Mouse (Mus musculus) liver, embryonic 14.5 days (tissue): ENCODE measurements around the gene Gigyf2. TPM values are rescaled to one million over a fixed set of nuclear protein-coding genes. Genes with fewer than 3 reads are reported as not detected.

Source experiments
- ATAC-seq: fragments of 200-750 bp; cut with Nextera tagmentation; 2 replicates; pipeline ENCODE4 v1.8.0; 2017; ENCODE audit warnings: moderate number of reproducible peaks, mild to moderate bottlenecking, moderate library complexity; ENCODE audit not compliant: insufficient read depth
- DNase-seq, 3 experiments: peaks; one replicate each; pipeline ENCODE4 v3.0.0-alpha.2; 2012 to 2013; ENCODE audit warnings: low read depth in 3 of 3, low spot score in 3 of 3
- H3K27ac ChIP-seq: fragments of 300-500 bp; sonication (generic); 2 replicates; pipeline ENCODE4 v1.5.1; 2014; ENCODE audit warnings: moderate library complexity, mild to moderate bottlenecking, control low read depth, inconsistent platforms
- H3K27me3 ChIP-seq: fragments of 300-500 bp; sonication (generic); 2 replicates; pipeline ENCODE4 v1.6.1; 2014; ENCODE audit warnings: mild to moderate bottlenecking, low read length, moderate library complexity; ENCODE audit not compliant: control insufficient read depth, insufficient read depth
- H3K36me3 ChIP-seq: fragments of 300-500 bp; sonication (generic); replicated peaks from 2 replicates; pipeline ENCODE4 v1.6.1; 2014; ENCODE audit warnings: low read depth; ENCODE audit not compliant: control insufficient read depth, insufficient read depth
- H3K4me1 ChIP-seq, 2 experiments: fragments of 200-500 bp in 1 of 2; fragments of 300-500 bp in 1 of 2; sonication (generic) in 1 of 2; replicated peaks; 2 replicates each; pipeline ENCODE4 v1.6.1; 2012 to 2014; ENCODE audit warnings: antibody characterized with exemption in 1 of 2, inconsistent platforms in 1 of 2, low read length in 1 of 2; ENCODE audit not compliant: control insufficient read depth in 2 of 2, insufficient read depth in 2 of 2
- H3K4me2 ChIP-seq: fragments of 300-500 bp; sonication (generic); 2 replicates; pipeline ENCODE4 v1.6.1; 2014; ENCODE audit warnings: low read depth, mild to moderate bottlenecking, control low read depth, moderate library complexity
- H3K4me3 ChIP-seq, 2 experiments: fragments of 200-500 bp in 1 of 2; fragments of 300-500 bp in 1 of 2; sonication (generic) in 1 of 2; 2 replicates each; pipeline ENCODE4 v1.5.1; 2012 to 2014; ENCODE audit warnings: low read depth in 2 of 2, low read length in 2 of 2, mild to moderate bottlenecking in 2 of 2, control low read depth in 1 of 2, inconsistent platforms in 1 of 2, moderate library complexity in 1 of 2; ENCODE audit not compliant: insufficient read depth in 1 of 2
- H3K9ac ChIP-seq: fragments of 300-500 bp; sonication (generic); replicated peaks from 2 replicates; pipeline ENCODE4 v1.6.1; 2014; ENCODE audit warnings: mild to moderate bottlenecking, control low read depth, moderate library complexity
- H3K9me3 ChIP-seq: fragments of 300-500 bp; sonication (generic); 2 replicates; pipeline ENCODE4 v1.6.1; 2016; ENCODE audit warnings: low read length, mixed read lengths; ENCODE audit not compliant: control insufficient read depth
- CTCF ChIP-seq: IDR thresholded peaks from 2 replicates; pipeline ENCODE4 v1.5.1; 2016; ENCODE audit warnings: antibody characterized with exemption, low read depth, control low read depth
- EP300 ChIP-seq: IDR thresholded peaks from 2 replicates; pipeline ENCODE4 v1.6.1; 2016; ENCODE audit warnings: antibody characterized with exemption, low read depth
- WGBS: fragments of 180-500 bp; shearing (Covaris S2); extraction: QIAGEN DNeasy Blood & Tissue Kit; methylation state at CpG from one replicate; pipeline ENCODE4 v1.1.7; 2014; ENCODE audit not compliant: insufficient replicate concordance; 5-methylcytosine and 5-hydroxymethylcytosine counted together
- polyA plus RNA-seq, 2 experiments: library from polyadenylated mRNA; depleted of rRNA in 1 of 2; stranded (reverse) in 1 of 2; unstranded in 1 of 2; fragments of >200 nt; fragmentation: Nextera tagmentation in 1 of 2; extraction: Ambion mirVana in 1 of 2; gene quantifications; 2 replicates each; pipeline versions ENCODE4 v1.2.1 to v1.2.3; 2012 to 2014

Gene Gigyf2
- polyA plus RNA-seq, 2 experiments, result 11.2 to 17.9 TPM

GRCm38 (mm10) chr1:87331774-87332173 is 5.0 kb downstream of the Gigyf2 start:
- H3K4me3 ChIP-seq, result no peak overlapping the region
- WGBS, result 85% methylated on average over 4 of the region's 4 CpGs
- H3K36me3 ChIP-seq, result peaks cover 22% of the 10 kb centered on the region

GRCm38 (mm10) chr1:87350576-87350975 is 23.8 kb downstream of the Gigyf2 start:
- 65% methylated on average over 2 of the region's 2 CpGs for WGBS
- H3K4me3 ChIP-seq, result no peak overlapping the region
- DNase-seq (no peak), ATAC-seq (no peak)
- no peak for TF ChIP-seq CTCF
- TF ChIP-seq EP300, result no peak
- no peak overlapping the region for H3K9ac ChIP-seq
- H3K36me3 ChIP-seq, result peaks cover 3% of the 10 kb centered on the region; the same call in 1 of the 2 replicates
- no peak overlapping the region for H3K27ac ChIP-seq
- no peaks in the 10 kb centered on the region for H3K9me3 ChIP-seq
- no peaks in the 10 kb centered on the region for H3K27me3 ChIP-seq
- H3K4me2 ChIP-seq, result no peak overlapping the region
- no peaks in the 10 kb centered on the region for H3K4me1 ChIP-seq

More at GRCm38 (mm10) chr1:87331774-87332173, 5.0 kb downstream of the Gigyf2 start:
- Histone ChIP-seq H3K9me3 (no peaks in the 10 kb centered on the region), H3K27ac (no peak overlapping the region), H3K4me2 (no peak overlapping the region), H3K4me1 (peaks cover 4 to 11% of the 10 kb centered on the region in 2 experiments; a peak in 3 of 4 replicates), H3K9ac (no peak overlapping the region; the same call in 1 of the 2 replicates), H3K27me3 (no peaks in the 10 kb centered on the region)
- DNase-seq, result no peak
- no peak for ATAC-seq
- TF ChIP-seq EP300 (no peak), CTCF (no peak)

- TF ChIP-seq CTCF, result no peak
- TF ChIP-seq EP300, result no peak
- peaks cover 6% of the 10 kb centered on the region for H3K36me3 ChIP-seq
- H3K4me3 ChIP-seq, result no peak overlapping the region
- no peak overlapping the region for H3K9ac ChIP-seq
- H3K27me3 ChIP-seq, result no peaks in the 10 kb centered on the region
- WGBS, result 63% methylated on average over 1 of the region's 1 CpGs
- no peaks in the 10 kb centered on the region for H3K9me3 ChIP-seq
- DNase-seq (no peak), ATAC-seq (no peak)
- no peak overlapping the region for H3K27ac ChIP-seq
- no peak overlapping the region for H3K4me2 ChIP-seq
- no peaks in the 10 kb centered on the region for H3K4me1 ChIP-seq
Measured at GRCm38 (mm10) chr1:87360276-87360675, 33.5 kb downstream of the Gigyf2 start.

- ATAC-seq, result no peak
- Histone ChIP-seq H3K4me3 (no peak overlapping the region), H3K9ac (no peak overlapping the region), H3K4me1 (peaks cover 0 to 2% of the 10 kb centered on the region in 2 experiments; a peak in 2 of 4 replicates), H3K4me2 (no peak overlapping the region), H3K36me3 (peaks cover 11% of the 10 kb centered on the region; the same call in 1 of the 2 replicates), H3K9me3 (no peaks in the 10 kb centered on the region), H3K27me3 (no peaks in the 10 kb centered on the region), H3K27ac (no peak overlapping the region)
- TF ChIP-seq EP300, result no peak
- no peak for TF ChIP-seq CTCF
- no peak for DNase-seq
- 78% methylated on average over 3 of the region's 3 CpGs for WGBS
Measured at GRCm38 (mm10) chr1:87378024-87378560, 51.3 kb downstream of the Gigyf2 start.

GRCm38 (mm10) chr1:87379919-87380318 is 53.1 kb downstream of the Gigyf2 start:
- no peak overlapping the region for H3K4me2 ChIP-seq
- no peak for TF ChIP-seq EP300
- TF ChIP-seq CTCF, result peak; percentile 41; the same call in 1 of the 2 replicates
- H3K27ac ChIP-seq, result no peak overlapping the region
- WGBS, result 74% methylated on average over 1 of the region's 1 CpGs
- no peaks in the 10 kb centered on the region for H3K9me3 ChIP-seq
- ATAC-seq (no peak), DNase-seq (peak in 1 of 3 experiments; percentile 16)
- no peak overlapping the region for H3K4me3 ChIP-seq
- H3K27me3 ChIP-seq, result no peaks in the 10 kb centered on the region
- H3K4me1 ChIP-seq, result peaks cover 0 to 2% of the 10 kb centered on the region in 2 experiments; a peak in 2 of 4 replicates
- H3K9ac ChIP-seq, result no peak overlapping the region
- peaks cover 8% of the 10 kb centered on the region; the same call in 1 of the 2 replicates for H3K36me3 ChIP-seq
